Mouse (Mus musculus): ENCODE measurements around the gene Ldha. TPM values are rescaled to one million over a fixed set of nuclear protein-coding genes. Genes with fewer than 3 reads are reported as not detected.
"Not testable (repeated sequence)": the region's sequence is repeated elsewhere in the genome, so short reads cannot be mapped to it uniquely, and the experiment has no call there.

The Ldha gene
- total RNA-seq, 1 experiment from 2014 or later, result 283 TPM

- not testable (repeated sequence) for DNase-seq
Observed at GRCm38 (mm10) chr7:46881941-46882340, 40.7 kb downstream of the Ldha start.

- DNase-seq, result no peak
Observed at GRCm38 (mm10) chr7:46883304-46883703, 42.0 kb downstream of the Ldha start.

- no peak for DNase-seq
Observed at GRCm38 (mm10) chr7:46895511-46895910, 54.2 kb downstream of the Ldha start.

DNA sequence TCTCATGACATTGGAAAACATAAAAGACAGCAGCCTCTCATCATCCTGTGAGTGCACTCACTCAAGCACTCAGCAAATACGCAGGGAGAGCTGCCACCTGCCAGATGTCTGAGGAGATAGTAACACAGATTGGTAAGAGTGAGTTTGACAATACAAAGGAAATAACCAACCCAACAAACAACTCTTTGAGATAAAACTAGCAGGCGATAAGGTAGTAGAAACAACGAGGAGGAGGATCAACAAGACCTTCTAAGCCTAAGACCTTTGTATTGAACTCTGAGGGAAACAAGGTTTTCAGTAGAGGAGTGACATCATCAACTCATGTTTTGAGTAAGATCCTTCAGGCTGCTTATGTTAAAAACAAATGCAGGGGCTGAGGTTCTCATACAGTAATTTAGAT is 58.1 kb downstream of the Ldha start:
- DNase-seq, result no peak

Other genes starting within 250 kb of the Ldha start
- 19.8 and 29.4 TPM in 2 replicates for gene Sergef, start 201.7 kb upstream of the Ldha start, total RNA-seq (2021)
- gene Tph1, start 168.9 kb upstream of the Ldha start, total RNA-seq (2021), result not detected in 2 replicates
- 8.4 and 9.8 TPM in 2 replicates for gene Saal1, start 130.8 kb upstream of the Ldha start, total RNA-seq (2021)
- gene Saa3, start 125.8 kb upstream of the Ldha start, total RNA-seq (2021), result 0.52 TPM in 1 of 2 replicates, not detected in the other
- gene Saa4, start 108.9 kb upstream of the Ldha start, total RNA-seq (2021), result 1.00 TPM in 1 of 2 replicates, not detected in the other
- gene Saa1, start 98.5 kb upstream of the Ldha start, total RNA-seq (2021), result not detected in 2 replicates
- not detected in 2 replicates for gene Saa2, start 89.7 kb upstream of the Ldha start, total RNA-seq (2021)
- 27.6 and 34.3 TPM in 2 replicates for gene Hps5, start 45.4 kb upstream of the Ldha start, total RNA-seq (2021)
- gene Gtf2h1, start 45.4 kb upstream of the Ldha start, total RNA-seq (2021), result 33.3 and 40.1 TPM in 2 replicates
- gene Ldhc, start 19.7 kb downstream of the Ldha start, total RNA-seq (2021), result not detected in 2 replicates
- 88.4 and 93.9 TPM in 2 replicates for gene Tsg101, start 78.5 kb downstream of the Ldha start, total RNA-seq (2021)
- gene Uevld, start 117.1 kb downstream of the Ldha start, total RNA-seq (2021), result 16.7 and 19.1 TPM in 2 replicates
- gene Gm9999, start 142.1 kb downstream of the Ldha start, total RNA-seq (2021), result not detected in 2 replicates
- gene Spty2d1, start 166.9 kb downstream of the Ldha start, total RNA-seq (2021), result 18.9 and 19.0 TPM in 2 replicates
- gene Tmem86a, start 209.1 kb downstream of the Ldha start, total RNA-seq (2021), result 25.8 and 53.9 TPM in 2 replicates

All from adrenal gland, postnatal 25 days (tissue).